Mouse (Mus musculus): ENCODE measurements around the gene Ripply1. TPM values are rescaled to one million over a fixed set of nuclear protein-coding genes. Genes with fewer than 3 reads are reported as not detected.

The Ripply1 gene
- not detected for polyA plus RNA-seq (2017; shearing (Covaris generic))

DNA sequence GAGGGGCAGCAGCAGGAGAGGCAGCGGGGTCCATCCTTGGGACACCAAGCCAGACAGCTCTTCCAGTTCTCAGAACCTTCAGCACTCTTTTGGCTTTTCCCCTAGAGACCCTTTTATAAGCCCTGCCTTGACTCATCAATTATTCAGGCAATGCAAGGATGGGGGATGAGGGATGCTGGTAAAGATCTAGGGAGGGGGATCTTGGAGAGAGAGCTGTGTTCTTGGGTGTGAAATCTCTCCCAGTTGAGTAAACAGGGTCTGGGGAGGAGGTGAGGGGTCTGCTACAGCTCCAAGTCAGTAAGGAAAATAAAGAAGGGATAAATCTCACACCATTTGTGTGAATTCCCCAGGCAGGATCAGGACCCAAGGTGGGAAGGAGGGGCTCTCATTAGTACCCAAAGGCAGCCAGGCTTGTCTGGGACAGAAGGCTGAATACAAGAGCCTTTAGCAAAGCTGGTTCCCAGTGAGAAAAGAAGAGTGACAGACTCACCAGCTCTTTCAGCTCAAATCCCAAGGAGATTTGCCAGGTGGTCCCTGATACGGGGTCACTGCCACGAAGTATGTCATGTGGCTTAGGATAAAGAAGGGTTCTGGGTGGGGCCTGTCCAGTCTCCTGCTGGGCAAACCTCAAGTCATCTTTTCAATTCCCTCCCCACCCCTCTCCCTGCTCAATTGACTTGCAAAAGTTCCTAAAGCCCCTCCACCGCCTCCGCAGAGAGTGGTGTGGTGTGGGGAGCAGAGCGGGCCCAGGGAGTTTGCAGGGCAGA, at the start of gene Ripply1:
Ripply1 (minus strand) TSS at position 76 of the 767 bp plus-strand sequence.

GRCm38 (mm10) chrX:139800406-139800878, 18.3 kb upstream of the Ripply1 start, which contains the start of gene Cldn2:
Gene Cldn2, plus strand, starts transcription at chrX:139800828.

Other genes starting within 250 kb of the Ripply1 start
- 2.3 TPM for gene Rnf128, start 219.0 kb downstream of the Ripply1 start, polyA plus RNA-seq (2017; shearing (Covaris generic))
- gene Tbc1d8b, start 97.4 kb downstream of the Ripply1 start, polyA plus RNA-seq (2017; shearing (Covaris generic)), result 13.8 TPM
- 0.61 TPM for gene Gm15013, start 67.9 kb downstream of the Ripply1 start, polyA plus RNA-seq (2017; shearing (Covaris generic))
- not detected for gene Cldn2, start 18.5 kb upstream of the Ripply1 start, polyA plus RNA-seq (2017; shearing (Covaris generic))
- gene Morc4, start 89.3 kb upstream of the Ripply1 start, polyA plus RNA-seq (2017; shearing (Covaris generic)), result not detected
- 11.8 TPM for gene Rbm41, start 216.2 kb upstream of the Ripply1 start, polyA plus RNA-seq (2017; shearing (Covaris generic))